Mouse (Mus musculus) ES-Bruce4 (cell line): ENCODE measurements around the gene Cln5. TPM values are rescaled to one million over a fixed set of nuclear protein-coding genes. Genes with fewer than 3 reads are reported as not detected.
A peak's percentile ranks its signal among the peaks of the same experiment; 100 is the strongest.

Source experiments
- H3K27ac ChIP-seq: 2 replicates; pipeline ENCODE4 v1.5.1; 2012; ENCODE audit warnings: low read length, inconsistent platforms; ENCODE audit not compliant: insufficient read depth
- H3K27me3 ChIP-seq: 2 replicates; pipeline ENCODE4 v1.6.1; 2012; ENCODE audit warnings: mild to moderate bottlenecking, low read length, inconsistent platforms; ENCODE audit not compliant: control insufficient read depth, poor library complexity, insufficient read depth, severe bottlenecking
- H3K36me3 ChIP-seq: 2 replicates; pipeline ENCODE4 v1.6.1; 2012; ENCODE audit warnings: inconsistent platforms, mild to moderate bottlenecking, low read length, moderate library complexity; ENCODE audit not compliant: control insufficient read depth, poor library complexity, insufficient read depth, severe bottlenecking
- H3K4me1 ChIP-seq: one replicate; pipeline ENCODE4 v1.8.1; 2011; ENCODE audit warnings: low read length; ENCODE audit not compliant: control insufficient read depth, insufficient read depth
- H3K4me3 ChIP-seq: 2 replicates; pipeline ENCODE4 v1.5.1; 2011; ENCODE audit warnings: low read depth, mild to moderate bottlenecking, low read length
- H3K9ac ChIP-seq: 2 replicates; pipeline ENCODE4 v1.6.1; 2012; ENCODE audit warnings: low read depth, mild to moderate bottlenecking, inconsistent platforms; ENCODE audit not compliant: poor library complexity, severe bottlenecking
- H3K9me3 ChIP-seq: replicated peaks from 2 replicates; pipeline ENCODE4 v1.6.1; 2012; ENCODE audit warnings: mild to moderate bottlenecking, low read length, inconsistent platforms; ENCODE audit not compliant: control insufficient read depth, poor library complexity, insufficient read depth, severe bottlenecking
- CTCF ChIP-seq: IDR thresholded peaks from one replicate; pipeline ENCODE4 v1.8.1; 2011; ENCODE audit warnings: low read depth, low read length
- EP300 ChIP-seq: IDR thresholded peaks from 2 replicates; pipeline ENCODE4 v1.6.1; 2011; ENCODE audit warnings: low read depth, low read length; ENCODE audit not compliant: insufficient read depth
- POLR2A ChIP-seq: IDR thresholded peaks from one replicate; pipeline ENCODE4 v1.8.1; 2011; ENCODE audit warnings: low read length; ENCODE audit not compliant: insufficient read depth
- polyA plus RNA-seq: library from polyadenylated mRNA; stranded (reverse); fragments of >200 nt; gene quantifications from 2 replicates; pipeline ENCODE4 v1.2.4, GENCODE M21; 2011; ENCODE audit warnings: low read depth; ENCODE audit not compliant: missing spikeins, insufficient read depth, insufficient read length

Gene Cln5
- polyA plus RNA-seq, 1 experiment = 38.7 TPM

GRCm38 (mm10) chr14:103075166-103075565 is 5.2 kb downstream of the Cln5 start:
- Histone ChIP-seq H3K4me1 (no peaks in the 10 kb centered on the region), H3K9me3 (no peaks in the 10 kb centered on the region), H3K9ac (no peak overlapping the region), H3K36me3 (peaks cover 10% of the 10 kb centered on the region), H3K27ac (no peak overlapping the region), H3K4me3 (no peak overlapping the region), H3K27me3 (no peaks in the 10 kb centered on the region)
- TF ChIP-seq CTCF (no peak), EP300 (no peak), POLR2A (no peak)

- H3K9me3 ChIP-seq = no peaks in the 10 kb centered on the region
- H3K27me3 ChIP-seq = no peaks in the 10 kb centered on the region
- H3K9ac ChIP-seq = no peak overlapping the region
- H3K4me1 ChIP-seq = no peaks in the 10 kb centered on the region
- peaks cover 16% of the 10 kb centered on the region for H3K36me3 ChIP-seq
- no peak overlapping the region for H3K4me3 ChIP-seq
- TF ChIP-seq POLR2A (no peak), CTCF (no peak), EP300 (no peak)
- no peak overlapping the region for H3K27ac ChIP-seq
Observed at GRCm38 (mm10) chr14:103077272-103078005, 7.4 kb downstream of the Cln5 start.

- Histone ChIP-seq H3K9ac (no peak overlapping the region), H3K4me1 (no peaks in the 10 kb centered on the region), H3K27ac (0 out of 2 replicates have a peak overlapping the region, but pooled peaks have one; percentile 2), H3K4me3 (no peak overlapping the region), H3K27me3 (no peaks in the 10 kb centered on the region), H3K9me3 (no peaks in the 10 kb centered on the region), H3K36me3 (peaks cover 21% of the 10 kb centered on the region)
- TF ChIP-seq POLR2A = no peak
- TF ChIP-seq CTCF = no peak
- TF ChIP-seq EP300 = no peak
Observed at GRCm38 (mm10) chr14:103078006-103078912, 8.2 kb downstream of the Cln5 start.

- no peak overlapping the region; the same call in 1 of the 2 replicates for H3K27ac ChIP-seq
- TF ChIP-seq EP300 = no peak
- TF ChIP-seq CTCF = no peak
- TF ChIP-seq POLR2A = no peak
- no peaks in the 10 kb centered on the region for H3K9me3 ChIP-seq
- no peaks in the 10 kb centered on the region for H3K4me1 ChIP-seq
- H3K9ac ChIP-seq = no peak overlapping the region
- H3K27me3 ChIP-seq = no peaks in the 10 kb centered on the region
- no peak overlapping the region for H3K4me3 ChIP-seq
- peaks cover 22% of the 10 kb centered on the region for H3K36me3 ChIP-seq
Observed at GRCm38 (mm10) chr14:103079209-103079977, 9.4 kb downstream of the Cln5 start.

- TF ChIP-seq CTCF (no peak), EP300 (no peak), POLR2A (no peak)
Observed at GRCm38 (mm10) chr14:103085840-103086533, 16.0 kb downstream of the Cln5 start.

More at GRCm38 (mm10) chr14:103085840-103086533, 16.0 kb downstream of the Cln5 start:
- Histone ChIP-seq H3K9me3 (no peaks in the 10 kb centered on the region), H3K27ac (no peak overlapping the region), H3K4me3 (no peak overlapping the region), H3K27me3 (no peaks in the 10 kb centered on the region), H3K9ac (no peak overlapping the region), H3K36me3 (peaks cover 66% of the 10 kb centered on the region), H3K4me1 (no peaks in the 10 kb centered on the region)
